Mouse (Mus musculus) hindbrain, embryonic 12.5 days (tissue): ENCODE measurements around the gene Lrrc45. TPM values are rescaled to one million over a fixed set of nuclear protein-coding genes. Genes with fewer than 3 reads are reported as not detected.

Experiments
- ATAC-seq: fragments of 200-750 bp; cut with Nextera tagmentation; 2 replicates; pipeline ENCODE4 v1.8.0; 2017; ENCODE audit warnings: moderate TSS enrichment; ENCODE audit not compliant: low FRiP score
- H3K27ac ChIP-seq: fragments of 300-500 bp; sonication (generic); 2 replicates; pipeline ENCODE4 v1.5.1; 2016; ENCODE audit warnings: mild to moderate bottlenecking
- H3K27me3 ChIP-seq: fragments of 300-500 bp; sonication (generic); 2 replicates; pipeline ENCODE4 v1.6.1; 2016; ENCODE audit warnings: mild to moderate bottlenecking
- H3K36me3 ChIP-seq: fragments of 300-500 bp; sonication (generic); 2 replicates; pipeline ENCODE4 v1.6.1; 2016; ENCODE audit warnings: mild to moderate bottlenecking
- H3K4me1 ChIP-seq: fragments of 300-500 bp; sonication (generic); 2 replicates; pipeline ENCODE4 v1.6.1; 2016
- H3K4me2 ChIP-seq: fragments of 300-500 bp; sonication (generic); replicated peaks from 2 replicates; pipeline ENCODE4 v1.6.1; 2016; ENCODE audit warnings: mild to moderate bottlenecking
- H3K4me3 ChIP-seq: fragments of 300-500 bp; sonication (generic); 2 replicates; pipeline ENCODE4 v1.5.1; 2016; ENCODE audit warnings: mild to moderate bottlenecking
- H3K9ac ChIP-seq: fragments of 300-500 bp; sonication (generic); 2 replicates; pipeline ENCODE4 v1.6.1; 2016; ENCODE audit warnings: mild to moderate bottlenecking, moderate library complexity
- H3K9me3 ChIP-seq: fragments of 300-500 bp; sonication (generic); replicated peaks from 2 replicates; pipeline ENCODE4 v1.6.1; 2016; ENCODE audit warnings: mild to moderate bottlenecking
- WGBS: fragments of 180-500 bp; shearing (Covaris S2); methylation state at CpG from one replicate; pipeline ENCODE4 v1.1.7; 2016; 5-methylcytosine and 5-hydroxymethylcytosine counted together
- polyA plus RNA-seq: library from polyadenylated mRNA; unstranded; fragments of >200 nt; fragmentation: Nextera tagmentation; extraction: Ambion mirVana; gene quantifications from 2 replicates; pipeline ENCODE4 v1.2.1, GENCODE M21; 2016

Lrrc45 gene
- polyA plus RNA-seq, 1 experiment from 2014 or later, result 78.8 TPM

DNA sequence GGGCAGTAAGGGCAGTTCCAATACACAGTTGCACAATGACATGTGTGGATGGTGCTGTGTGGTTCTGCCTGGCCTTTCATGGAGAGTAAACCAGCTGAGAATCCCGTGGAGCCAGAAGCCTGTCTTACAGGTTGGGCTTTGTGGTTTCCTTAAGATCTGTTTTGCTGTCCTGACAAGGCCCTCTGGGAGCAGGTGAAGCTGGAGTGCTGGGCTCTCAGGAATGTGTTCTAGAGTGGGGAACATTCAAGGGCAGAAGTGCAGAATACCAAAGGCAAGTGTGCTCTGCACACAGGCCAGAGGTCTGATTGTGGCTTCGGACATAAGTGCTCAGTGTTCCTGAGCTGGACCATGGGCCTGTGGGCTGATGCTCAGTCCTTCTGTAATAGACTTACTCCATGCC, 29.1 kb upstream of the Lrrc45 start:
- Histone ChIP-seq H3K27me3 (no peaks in the 10 kb centered on the region), H3K27ac (no peak overlapping the region), H3K4me3 (no peak overlapping the region), H3K4me2 (no peak overlapping the region), H3K9me3 (no peaks in the 10 kb centered on the region), H3K9ac (no peak overlapping the region), H3K4me1 (peaks cover 10% of the 10 kb centered on the region; the same call in 1 of the 2 replicates), H3K36me3 (peaks cover 75% of the 10 kb centered on the region)
- 88% methylated on average over 2 of the region's 2 CpGs for WGBS
- ATAC-seq, result no peak

DNA sequence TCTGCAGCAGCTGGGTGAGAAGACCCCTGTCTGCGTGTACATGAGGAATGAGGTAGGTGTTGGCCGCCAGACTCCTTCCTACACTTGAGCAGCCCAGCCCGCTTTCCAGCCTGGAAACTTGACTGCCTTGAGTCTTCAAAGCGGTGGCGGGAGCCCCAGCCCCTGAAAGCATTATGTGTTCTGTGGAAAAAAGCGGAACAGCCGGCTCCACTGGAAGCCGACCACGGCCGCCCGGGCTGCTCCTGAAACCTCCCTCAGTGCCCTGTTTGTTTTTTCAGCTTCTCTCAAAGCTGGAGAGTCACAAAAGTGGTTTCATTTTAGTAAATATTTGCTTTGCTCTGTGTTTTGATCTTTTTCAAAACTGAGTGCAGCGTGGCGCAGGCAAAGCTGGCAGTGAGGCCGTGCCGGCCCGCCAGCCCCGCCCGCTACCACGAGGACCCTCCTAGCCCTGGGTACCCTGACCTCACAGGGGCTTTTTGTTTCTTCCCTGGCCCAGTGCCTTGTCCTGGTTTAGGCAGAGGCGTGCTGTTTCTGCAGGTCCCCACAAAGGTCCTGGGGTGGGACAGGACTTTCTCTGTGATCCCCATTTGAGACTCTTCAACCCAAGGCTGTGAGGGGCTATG, 27.0 kb upstream of the Lrrc45 start:
- Histone ChIP-seq H3K27ac (peak overlapping the region; percentile 12; the same call in 1 of the 2 replicates), H3K4me3 (no peak overlapping the region), H3K4me1 (peaks cover 10% of the 10 kb centered on the region; the same call in 1 of the 2 replicates), H3K9ac (no peak overlapping the region), H3K27me3 (no peaks in the 10 kb centered on the region), H3K36me3 (peaks cover 70% of the 10 kb centered on the region), H3K4me2 (no peak overlapping the region), H3K9me3 (no peaks in the 10 kb centered on the region)
- ATAC-seq, result no peak
- WGBS, result 57% methylated on average over 20 of the region's 20 CpGs

DNA sequence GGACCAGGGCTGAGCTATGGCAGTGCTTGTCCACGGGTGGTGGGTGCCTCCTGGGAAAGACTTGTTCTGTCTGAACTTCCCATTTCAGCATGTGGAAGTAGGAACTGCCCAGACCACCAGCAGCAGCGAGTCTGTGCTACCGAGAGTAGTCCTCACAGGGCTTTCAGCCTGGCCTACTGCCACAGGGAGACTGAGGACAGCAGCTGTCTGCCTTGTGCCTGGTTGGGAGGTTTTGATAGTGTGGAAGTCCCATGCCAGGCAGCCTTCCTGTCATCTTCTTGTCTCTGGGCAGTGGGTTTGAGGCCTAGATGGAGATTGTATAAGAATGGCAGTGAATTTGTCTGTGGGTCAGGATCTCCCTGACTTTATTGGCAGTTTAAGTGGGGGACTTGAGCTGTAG, 24.4 kb upstream of the Lrrc45 start:
- Histone ChIP-seq H3K27me3 (no peaks in the 10 kb centered on the region), H3K27ac (no peak overlapping the region), H3K4me3 (no peak overlapping the region), H3K9ac (0 out of 2 replicates have a peak overlapping the region, but pooled peaks have one; percentile 27), H3K4me1 (peaks cover 11% of the 10 kb centered on the region; the same call in 1 of the 2 replicates), H3K36me3 (peaks cover 68% of the 10 kb centered on the region), H3K4me2 (no peak overlapping the region), H3K9me3 (no peaks in the 10 kb centered on the region)
- WGBS, result 90% methylated on average over 3 of the region's 3 CpGs
- no peak for ATAC-seq

DNA sequence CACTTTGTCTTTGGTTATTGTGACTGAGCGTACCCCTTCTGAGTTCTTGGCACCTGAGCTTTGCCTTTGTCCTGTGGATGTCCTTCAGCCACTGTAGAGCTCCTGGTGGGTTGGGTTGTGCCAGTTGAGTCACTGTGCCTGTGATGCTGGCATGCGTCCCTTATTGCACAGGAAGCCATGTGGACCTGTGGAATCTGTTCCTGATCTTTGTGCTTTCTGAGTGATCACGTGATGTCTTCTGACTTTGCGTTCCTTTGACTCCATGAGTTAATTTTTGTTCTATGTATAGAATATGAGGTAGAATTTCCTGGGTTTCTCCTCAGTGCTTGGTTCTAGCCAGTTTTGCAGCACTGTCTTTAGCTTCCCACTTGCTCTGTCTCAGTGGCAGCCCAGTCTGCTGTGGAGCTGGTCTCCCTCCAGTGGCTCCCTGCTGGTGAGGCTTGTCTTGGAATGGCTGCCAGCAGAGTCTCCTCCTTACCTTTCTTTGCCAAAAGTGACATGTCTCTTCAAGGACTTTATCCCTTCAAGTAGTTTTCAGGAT, 21.2 kb upstream of the Lrrc45 start:
- Histone ChIP-seq H3K9ac (no peak overlapping the region), H3K36me3 (peaks cover 61% of the 10 kb centered on the region), H3K9me3 (no peaks in the 10 kb centered on the region), H3K4me1 (peaks cover 18% of the 10 kb centered on the region), H3K27ac (no peak overlapping the region), H3K27me3 (no peaks in the 10 kb centered on the region), H3K4me2 (no peak overlapping the region), H3K4me3 (no peak overlapping the region)
- WGBS, result 95% methylated on average over 4 of the region's 4 CpGs
- ATAC-seq, result no peak

DNA sequence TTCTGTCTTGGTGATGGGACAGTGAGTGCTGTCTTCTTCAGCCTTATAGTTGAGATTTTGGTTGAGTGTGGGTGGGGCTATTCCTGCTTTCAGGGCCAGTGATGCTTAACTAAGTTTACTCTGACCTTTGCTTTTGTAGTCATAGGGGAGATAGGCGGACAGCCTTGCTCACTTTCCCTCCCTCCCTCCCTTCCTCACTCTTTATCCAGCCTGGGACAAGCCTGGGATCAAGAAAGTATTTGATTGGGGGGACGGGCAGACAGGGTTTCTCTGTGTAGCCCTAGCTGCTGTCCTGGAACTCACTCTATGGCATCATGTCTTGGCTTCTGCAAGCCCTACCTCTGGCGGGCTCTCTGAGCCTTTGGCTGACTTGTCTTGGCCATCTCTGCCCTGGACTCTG, 20.3 kb upstream of the Lrrc45 start:
- Histone ChIP-seq H3K4me1 (peaks cover 18% of the 10 kb centered on the region), H3K27me3 (no peaks in the 10 kb centered on the region), H3K27ac (no peak overlapping the region), H3K4me2 (no peak overlapping the region), H3K9me3 (no peaks in the 10 kb centered on the region), H3K9ac (no peak overlapping the region), H3K36me3 (peaks cover 52% of the 10 kb centered on the region), H3K4me3 (no peak overlapping the region)
- WGBS, result 58% methylated on average over 3 of the region's 3 CpGs
- ATAC-seq, result no peak

DNA sequence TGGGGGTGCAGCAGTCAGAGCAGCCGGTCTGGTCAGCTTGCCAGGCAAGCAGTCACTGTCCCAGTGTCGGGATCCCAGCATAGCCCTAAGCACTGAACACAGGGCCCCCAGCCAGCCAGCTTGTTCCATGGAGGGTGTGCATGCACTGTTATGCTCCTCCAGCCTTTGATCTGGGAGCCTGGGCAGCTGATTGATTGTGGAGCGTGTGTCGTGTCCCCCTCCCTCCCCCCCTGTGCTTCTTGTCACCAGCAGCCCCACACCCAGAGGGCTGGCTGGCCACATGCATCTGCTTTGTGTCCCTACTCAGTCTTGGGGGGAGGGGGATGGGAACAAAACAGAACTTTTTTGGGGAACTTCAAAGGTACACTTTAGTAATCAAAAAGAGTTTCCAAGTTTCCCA, 18.5 kb upstream of the Lrrc45 start:
- Histone ChIP-seq H3K9me3 (no peaks in the 10 kb centered on the region), H3K27ac (peak overlapping the region; percentile 37), H3K4me2 (no peak overlapping the region), H3K4me3 (no peak overlapping the region), H3K27me3 (no peaks in the 10 kb centered on the region), H3K9ac (peak overlapping the region; percentile 32; the same call in 1 of the 2 replicates), H3K4me1 (peaks cover 18% of the 10 kb centered on the region), H3K36me3 (peaks cover 51% of the 10 kb centered on the region)
- WGBS, result 14% methylated on average over 4 of the region's 4 CpGs
- ATAC-seq, result peak; percentile 48; the same call in 1 of the 2 replicates

DNA sequence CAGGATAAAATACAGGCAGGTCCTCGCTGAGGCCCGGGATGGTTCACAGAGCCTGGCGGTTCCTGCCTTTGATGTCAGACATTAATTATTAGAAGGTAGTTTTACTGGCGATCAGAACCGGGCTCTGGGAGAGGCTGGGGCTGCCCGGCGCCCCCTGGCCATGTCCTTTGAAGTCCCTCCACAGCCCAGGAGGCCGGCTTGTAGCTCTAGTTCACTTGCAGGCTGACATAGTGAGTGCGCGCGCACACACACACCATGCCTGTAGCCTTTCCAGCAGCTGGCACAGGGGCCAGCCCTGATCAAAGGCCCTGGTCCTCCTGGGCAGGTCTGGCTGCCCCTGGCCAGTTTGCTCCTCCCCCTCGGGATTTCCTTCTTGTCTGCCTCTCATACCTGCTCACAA, 18.1 kb upstream of the Lrrc45 start:
- Histone ChIP-seq H3K4me3 (no peak overlapping the region), H3K36me3 (peaks cover 47% of the 10 kb centered on the region)

DNA sequence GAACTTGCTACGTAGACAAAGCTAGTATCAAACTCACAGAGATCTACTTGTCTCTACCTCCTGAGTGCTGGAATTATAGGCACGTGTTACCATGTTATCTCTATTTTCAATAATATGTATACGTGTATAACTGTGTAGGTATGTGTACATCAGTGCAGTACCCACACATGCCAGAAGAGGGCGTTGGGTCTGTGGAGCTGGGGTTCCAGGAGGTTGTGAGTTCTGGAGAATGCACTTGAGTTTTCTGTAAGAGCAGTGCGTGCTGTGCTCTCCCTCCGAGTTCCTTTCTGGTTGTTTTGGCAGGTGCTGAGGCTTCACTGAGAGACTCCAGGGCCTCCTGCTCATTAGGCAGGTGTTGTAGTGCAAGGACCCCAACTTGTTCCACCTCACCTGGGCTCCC, 17.2 kb upstream of the Lrrc45 start:
- Histone ChIP-seq H3K4me1 (peaks cover 18% of the 10 kb centered on the region), H3K4me2 (no peak overlapping the region), H3K27me3 (no peaks in the 10 kb centered on the region), H3K4me3 (no peak overlapping the region), H3K9me3 (no peaks in the 10 kb centered on the region), H3K27ac (no peak overlapping the region), H3K36me3 (peaks cover 48% of the 10 kb centered on the region), H3K9ac (no peak overlapping the region)
- 92% methylated on average over 6 of the region's 6 CpGs for WGBS
- no peak for ATAC-seq

More for the DNA sequence above, 18.1 kb upstream of the Lrrc45 start:
- no peak for ATAC-seq
- Histone ChIP-seq H3K4me2 (no peak overlapping the region), H3K9ac (peak overlapping the region; percentile 8; the same call in 1 of the 2 replicates), H3K4me1 (peaks cover 18% of the 10 kb centered on the region), H3K27me3 (no peaks in the 10 kb centered on the region), H3K9me3 (no peaks in the 10 kb centered on the region), H3K27ac (peak overlapping the region; percentile 37; the same call in 1 of the 2 replicates)
- WGBS, result 35% methylated on average over 12 of the region's 12 CpGs

DNA sequence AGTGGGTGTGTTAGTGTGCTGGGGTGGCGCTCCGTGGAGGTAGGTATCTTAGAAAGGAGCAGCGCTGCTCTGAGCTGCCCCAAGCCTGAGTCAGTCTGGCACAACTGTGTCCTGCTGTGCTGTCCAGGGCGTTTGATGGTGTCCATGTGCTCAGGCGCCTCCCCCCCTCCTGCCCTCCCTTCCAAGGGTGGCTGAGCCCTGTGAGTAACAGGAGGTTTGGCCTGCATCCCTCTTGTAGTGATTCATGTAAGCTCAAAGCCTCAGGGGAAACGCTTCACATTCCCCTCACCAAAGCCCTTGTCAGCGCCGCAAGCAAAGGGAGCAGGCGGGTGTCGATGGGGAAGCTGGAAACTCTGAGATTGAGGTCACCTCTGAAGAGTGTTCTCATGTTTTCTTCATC, 16.0 kb upstream of the Lrrc45 start:
- Histone ChIP-seq H3K36me3 (peaks cover 48% of the 10 kb centered on the region), H3K27ac (no peak overlapping the region), H3K9me3 (no peaks in the 10 kb centered on the region), H3K9ac (peak overlapping the region; percentile 9; the same call in 1 of the 2 replicates), H3K4me2 (no peak overlapping the region), H3K4me3 (no peak overlapping the region), H3K4me1 (peaks cover 18% of the 10 kb centered on the region), H3K27me3 (no peaks in the 10 kb centered on the region)
- ATAC-seq, result no peak
- whole genome bisulfite sequencing, result 66% methylated on average over 10 of the region's 10 CpGs

DNA sequence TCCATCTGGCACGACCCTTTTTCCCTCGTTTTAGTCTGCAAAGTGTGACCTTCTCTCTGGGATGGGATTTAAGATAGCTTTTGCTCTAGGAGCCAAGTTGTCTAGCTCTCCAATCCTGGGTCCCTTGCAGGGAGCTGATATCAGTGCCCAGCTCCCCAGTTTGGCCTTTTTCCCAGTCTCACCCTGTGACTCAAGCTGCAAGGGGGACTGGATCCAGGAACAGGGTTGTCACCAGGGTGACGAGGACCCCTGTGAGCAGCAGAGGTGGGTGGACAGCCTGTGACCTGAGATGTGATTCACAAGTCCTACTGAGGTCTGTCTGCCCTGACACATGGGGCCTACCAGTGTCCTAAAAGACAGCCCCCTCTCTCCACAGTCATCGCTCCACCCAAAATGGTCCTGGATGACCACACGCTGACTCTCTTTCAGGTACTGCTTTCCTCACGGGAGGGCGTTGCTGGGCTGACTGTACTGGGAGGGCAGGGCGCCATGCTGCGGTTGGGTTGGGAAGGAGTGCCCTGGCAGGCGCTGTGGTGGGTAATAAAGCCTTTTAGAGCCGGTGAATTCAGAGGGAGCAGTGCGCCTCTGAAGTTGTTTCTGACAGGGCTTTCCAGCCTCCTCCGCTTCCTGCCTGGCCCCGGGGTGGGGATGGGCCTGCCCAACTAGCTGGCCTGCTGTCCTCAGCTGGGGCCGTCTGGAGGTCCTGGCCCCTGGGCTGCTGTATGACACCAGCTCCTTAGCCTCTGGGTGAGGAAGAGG, 9.8 kb upstream of the Lrrc45 start:
- peak overlapping the region; percentile 46 for H3K9ac ChIP-seq
- peaks cover 47% of the 10 kb centered on the region for H3K4me1 ChIP-seq
- 38% methylated on average over 15 of the region's 15 CpGs for WGBS
- H3K36me3 ChIP-seq, result peaks cover 29% of the 10 kb centered on the region
- H3K4me3 ChIP-seq, result no peak overlapping the region
- no peak for ATAC-seq
- no peaks in the 10 kb centered on the region for H3K27me3 ChIP-seq
- H3K9me3 ChIP-seq, result no peaks in the 10 kb centered on the region
- no peak overlapping the region for H3K4me2 ChIP-seq
- H3K27ac ChIP-seq, result peak overlapping the region; percentile 61

DNA sequence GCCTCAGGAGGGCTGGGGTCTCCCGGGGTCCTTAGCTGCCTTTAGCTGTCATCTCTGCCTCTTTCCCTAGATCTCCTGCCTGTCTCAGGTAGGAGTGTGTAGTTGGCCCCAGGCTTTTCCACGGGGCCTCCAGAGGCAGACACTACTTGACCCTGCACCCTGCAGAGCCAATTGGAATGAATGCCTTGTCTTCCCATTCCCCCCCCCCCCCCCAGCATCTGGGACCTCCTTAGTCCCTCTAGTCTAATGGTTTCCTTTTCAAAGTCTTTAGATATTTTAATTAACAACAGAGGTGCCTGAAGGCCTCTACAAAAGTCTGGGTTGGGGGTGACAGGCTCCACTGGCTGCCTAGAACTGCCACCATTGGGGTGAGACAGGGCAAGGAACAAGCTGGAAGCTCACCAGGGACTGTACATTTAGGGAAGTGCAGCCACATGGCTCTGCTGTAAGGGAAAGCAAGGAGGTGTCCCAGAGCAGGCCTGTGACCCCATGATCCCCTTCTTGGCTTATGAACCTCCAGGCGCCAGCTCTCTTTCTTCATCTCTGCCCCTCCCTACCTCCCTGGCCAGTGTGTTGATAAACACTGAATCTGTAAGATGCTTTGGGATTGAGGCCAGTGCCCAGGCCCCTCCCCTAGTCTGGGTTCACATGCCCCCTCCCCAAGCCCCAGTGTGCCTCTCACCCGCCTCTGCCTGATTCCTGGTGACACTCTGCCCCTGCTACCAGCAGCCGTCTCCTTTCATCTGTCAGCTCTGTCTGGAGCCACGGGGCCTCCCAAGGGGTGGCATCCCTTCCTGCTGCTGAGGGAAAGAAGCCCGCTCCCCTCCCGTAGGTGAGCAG, 9.0 kb upstream of the Lrrc45 start:
- 13% methylated on average over 8 of the region's 8 CpGs for WGBS
- H3K9ac ChIP-seq, result peak overlapping the region; percentile 46
- H3K4me3 ChIP-seq, result no peak overlapping the region
- H3K9me3 ChIP-seq, result no peaks in the 10 kb centered on the region
- H3K27ac ChIP-seq, result peak overlapping the region; percentile 61
- H3K4me1 ChIP-seq, result peaks cover 47% of the 10 kb centered on the region
- no peaks in the 10 kb centered on the region for H3K27me3 ChIP-seq
- peak overlapping the region; percentile 12; the same call in 1 of the 2 replicates for H3K4me2 ChIP-seq
- ATAC-seq, result peak; percentile 44
- H3K36me3 ChIP-seq, result peaks cover 29% of the 10 kb centered on the region

DNA sequence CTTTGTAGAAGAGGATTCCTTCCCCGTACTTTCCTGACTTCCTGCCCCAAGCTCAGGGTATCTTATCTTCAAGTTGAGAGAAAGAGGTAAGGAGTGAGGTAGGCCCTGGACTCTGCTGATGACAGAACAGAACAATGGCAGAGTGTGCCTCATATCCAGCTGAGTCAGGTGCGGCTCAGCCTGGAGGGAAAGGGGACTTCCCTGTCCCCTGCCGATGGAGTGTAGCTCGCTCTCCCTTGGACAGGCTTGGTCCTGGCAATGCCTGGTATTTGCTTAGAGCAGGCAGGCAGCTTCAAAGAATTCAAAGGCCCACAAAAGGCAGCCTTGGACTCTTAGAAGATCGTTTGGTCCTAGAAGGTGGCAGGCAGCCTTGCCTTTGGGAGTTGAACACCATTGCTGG, 7.6 kb upstream of the Lrrc45 start:
- Histone ChIP-seq H3K4me2 (no peak overlapping the region), H3K9me3 (no peaks in the 10 kb centered on the region), H3K27me3 (no peaks in the 10 kb centered on the region), H3K9ac (no peak overlapping the region), H3K27ac (no peak overlapping the region), H3K36me3 (peaks cover 37% of the 10 kb centered on the region), H3K4me3 (no peak overlapping the region), H3K4me1 (peaks cover 47% of the 10 kb centered on the region)
- 64% methylated on average over 5 of the region's 5 CpGs for WGBS
- ATAC-seq, result no peak
